Mouse (Mus musculus) CH12.LX (cell line): ENCODE measurements around the gene Prss16. TPM values are rescaled to one million over a fixed set of nuclear protein-coding genes. Genes with fewer than 3 reads are reported as not detected.

ENCODE experiments used
- DNase-seq: peaks from one replicate; pipeline ENCODE4 v3.0.0-alpha.2; 2013; ENCODE audit errors: extremely low read depth
- H3K27ac ChIP-seq: 2 replicates; pipeline ENCODE4 v1.5.1; 2012; ENCODE audit warnings: low read depth, mild to moderate bottlenecking, control low read depth, moderate library complexity; ENCODE audit not compliant: insufficient read depth
- H3K27me3 ChIP-seq: replicated peaks from 2 replicates; pipeline ENCODE3; 2012; ENCODE audit warnings: inconsistent platforms
- H3K36me3 ChIP-seq, 2 experiments: replicated peaks in 1 of 2; 2 replicates each; pipeline versions ENCODE3 to v1.6.1; 2012; ENCODE audit warnings: inconsistent platforms in 1 of 2, low read length in 1 of 2, mild to moderate bottlenecking in 1 of 2, mixed read lengths in 1 of 2, moderate library complexity in 1 of 2; ENCODE audit not compliant: control insufficient read depth in 1 of 2, insufficient read depth in 1 of 2
- H3K4me1 ChIP-seq, 2 experiments: 2 replicates each; pipeline ENCODE4 v1.6.1; 2012; ENCODE audit warnings: inconsistent platforms in 1 of 2, moderate library complexity in 1 of 2; ENCODE audit not compliant: insufficient read depth in 2 of 2, control insufficient read depth in 1 of 2
- H3K4me2 ChIP-seq: 2 replicates; pipeline ENCODE4 v1.6.1; 2012; ENCODE audit warnings: low read depth, mild to moderate bottlenecking, control low read depth; ENCODE audit not compliant: poor library complexity, insufficient read depth, severe bottlenecking
- H3K4me3 ChIP-seq, 3 experiments: fragments of 150-350 bp in 1 of 3; sonication (generic) in 1 of 3; replicated peaks in 1 of 3; 2 replicates each; pipeline versions ENCODE3 to v1.5.1; 2011 to 2012; ENCODE audit warnings: low read depth in 2 of 3, low read length in 2 of 3, mild to moderate bottlenecking in 2 of 3, moderate library complexity in 2 of 3, control low read depth in 1 of 3, improper control_type of control experiment in 1 of 3, inconsistent platforms in 1 of 3, mixed read lengths in 1 of 3; ENCODE audit not compliant: poor library complexity in 1 of 3
- H3K79me2 ChIP-seq: replicated peaks from 2 replicates; pipeline ENCODE4 v1.6.1; 2012; ENCODE audit warnings: mild to moderate bottlenecking, moderate library complexity; ENCODE audit not compliant: control insufficient read depth, poor library complexity, insufficient read depth, severe bottlenecking; ENCODE audit errors: extremely low read depth
- H3K9ac ChIP-seq: 2 replicates; pipeline ENCODE4 v1.6.1; 2012; ENCODE audit warnings: low read depth, mild to moderate bottlenecking, control low read depth, moderate library complexity; ENCODE audit not compliant: insufficient read depth
- H3K9me3 ChIP-seq: replicated peaks from 2 replicates; pipeline ENCODE3; 2012; ENCODE audit warnings: low read length, inconsistent platforms, mixed read lengths
- BHLHE40 ChIP-seq: IDR thresholded peaks from 2 replicates; pipeline ENCODE4 v1.6.1; 2011; ENCODE audit warnings: mild to moderate bottlenecking, low read depth, low read length, improper control_type of control experiment
- CHD1 ChIP-seq: IDR thresholded peaks from 2 replicates; pipeline ENCODE4 v1.6.1; 2012; ENCODE audit warnings: low read depth, low read length, improper control_type of control experiment, inconsistent platforms
- CHD2 ChIP-seq: IDR thresholded peaks from 2 replicates; pipeline ENCODE4 v1.6.1; 2011; ENCODE audit warnings: low read length, improper control_type of control experiment
- CTCF ChIP-seq, 2 experiments: IDR thresholded peaks in 1 of 2; conservative IDR thresholded peaks in 1 of 2; 2 replicates each; pipeline ENCODE4 v1.5.1; 2011 to 2012; ENCODE audit warnings: low read depth in 2 of 2, low read length in 2 of 2, improper control_type of control experiment in 1 of 2, inconsistent platforms in 1 of 2, mild to moderate bottlenecking in 1 of 2, moderate library complexity in 1 of 2
- E2F4 ChIP-seq: IDR thresholded peaks from 2 replicates; pipeline ENCODE4 v1.6.1; 2011; ENCODE audit warnings: low read depth, low read length, improper control_type of control experiment; ENCODE audit not compliant: insufficient replicate concordance
- ELF1 ChIP-seq: IDR thresholded peaks from 2 replicates; pipeline ENCODE4 v1.6.1; 2014; ENCODE audit warnings: low read depth, mild to moderate bottlenecking, inconsistent platforms, low read length, improper control_type of control experiment
- EP300 ChIP-seq: IDR thresholded peaks from 2 replicates; pipeline ENCODE4 v1.6.1; 2011; ENCODE audit warnings: low read length, improper control_type of control experiment
- ETS1 ChIP-seq: conservative IDR thresholded peaks from 2 replicates; pipeline ENCODE4 v1.6.1; 2012; ENCODE audit warnings: low read depth, mild to moderate bottlenecking, inconsistent platforms, low read length, improper control_type of control experiment, moderate library complexity
- GABPA ChIP-seq: IDR thresholded peaks from 2 replicates; pipeline ENCODE4 v1.6.1; 2012; ENCODE audit warnings: low read depth, low read length, improper control_type of control experiment, inconsistent platforms; ENCODE audit not compliant: insufficient replicate concordance
- HCFC1 ChIP-seq: IDR thresholded peaks from 2 replicates; pipeline ENCODE4 v1.6.1; 2012; ENCODE audit warnings: low read depth, mild to moderate bottlenecking, inconsistent platforms, low read length, improper control_type of control experiment
- IRF4 ChIP-seq: IDR thresholded peaks from 2 replicates; pipeline ENCODE4 v1.6.1; 2014; ENCODE audit warnings: low read depth, mild to moderate bottlenecking, inconsistent platforms, low read length, improper control_type of control experiment
- JUN ChIP-seq: IDR thresholded peaks from 2 replicates; pipeline ENCODE4 v1.6.1; 2011; ENCODE audit warnings: low read depth, mild to moderate bottlenecking, low read length, improper control_type of control experiment, moderate library complexity; ENCODE audit not compliant: insufficient read depth
- JUND ChIP-seq: conservative IDR thresholded peaks from 2 replicates; pipeline ENCODE4 v1.6.1; 2011; ENCODE audit warnings: low read depth, low read length, improper control_type of control experiment
- KAT2A ChIP-seq: IDR thresholded peaks from 2 replicates; pipeline ENCODE4 v1.6.1; 2012; ENCODE audit warnings: low read length, improper control_type of control experiment, inconsistent platforms; ENCODE audit not compliant: insufficient replicate concordance
- MAFK ChIP-seq: IDR thresholded peaks from 2 replicates; pipeline ENCODE4 v1.6.1; 2011; ENCODE audit warnings: low read length, improper control_type of control experiment; ENCODE audit not compliant: insufficient replicate concordance
- MAX ChIP-seq: IDR thresholded peaks from 2 replicates; pipeline ENCODE4 v1.6.1; 2011; ENCODE audit warnings: low read length, improper control_type of control experiment
- MAZ ChIP-seq: IDR thresholded peaks from 2 replicates; pipeline ENCODE4 v1.6.1; 2012; ENCODE audit warnings: low read depth, mild to moderate bottlenecking, inconsistent platforms, low read length, improper control_type of control experiment, moderate library complexity
- MEF2A ChIP-seq: IDR thresholded peaks from 2 replicates; pipeline ENCODE4 v1.6.1; 2014; ENCODE audit warnings: low read depth, mild to moderate bottlenecking, inconsistent platforms, low read length, improper control_type of control experiment, borderline replicate concordance
- MXI1 ChIP-seq: IDR thresholded peaks from 2 replicates; pipeline ENCODE4 v1.6.1; 2011; ENCODE audit warnings: mild to moderate bottlenecking, low read depth, low read length, improper control_type of control experiment
- MYC ChIP-seq: IDR thresholded peaks from 2 replicates; pipeline ENCODE4 v1.6.1; 2011; ENCODE audit warnings: low read depth, mild to moderate bottlenecking, improper control_type of control experiment, low read length
- NELFE ChIP-seq: IDR thresholded peaks from 2 replicates; pipeline ENCODE4 v1.6.1; 2011; ENCODE audit warnings: low read depth, low read length, improper control_type of control experiment
- NRF1 ChIP-seq: IDR thresholded peaks from 2 replicates; pipeline ENCODE4 v1.6.1; 2014; ENCODE audit warnings: low read depth, mild to moderate bottlenecking, inconsistent platforms, low read length, improper control_type of control experiment, moderate library complexity
- PAX5 ChIP-seq: IDR thresholded peaks from 2 replicates; pipeline ENCODE4 v1.6.1; 2012; ENCODE audit warnings: low read length, inconsistent platforms, mixed read lengths
- POLR2A ChIP-seq: IDR thresholded peaks from 2 replicates; pipeline ENCODE4 v1.6.1; 2011; ENCODE audit warnings: low read depth, mild to moderate bottlenecking, improper control_type of control experiment, low read length
- POLR2AphosphoS2 ChIP-seq: IDR thresholded peaks from 2 replicates; pipeline ENCODE4 v1.6.1; 2011; ENCODE audit warnings: low read depth, low read length, improper control_type of control experiment
- RAD21 ChIP-seq: IDR thresholded peaks from 2 replicates; pipeline ENCODE4 v1.6.1; 2011; ENCODE audit warnings: low read depth, mild to moderate bottlenecking, low read length, improper control_type of control experiment, moderate library complexity
- SIN3A ChIP-seq: IDR thresholded peaks from 2 replicates; pipeline ENCODE4 v1.6.1; 2012; ENCODE audit warnings: low read length, improper control_type of control experiment, inconsistent platforms
- SMC3 ChIP-seq: IDR thresholded peaks from 2 replicates; pipeline ENCODE4 v1.6.1; 2011; ENCODE audit warnings: low read depth, low read length, improper control_type of control experiment
- TBP ChIP-seq: conservative IDR thresholded peaks from 2 replicates; pipeline ENCODE4 v1.6.1; 2011; ENCODE audit warnings: low read depth, low read length, improper control_type of control experiment
- TCF12 ChIP-seq: IDR thresholded peaks from 2 replicates; pipeline ENCODE4 v1.6.1; 2014; ENCODE audit warnings: low read depth, mild to moderate bottlenecking, inconsistent platforms, low read length, improper control_type of control experiment
- UBTF ChIP-seq: IDR thresholded peaks from 2 replicates; pipeline ENCODE4 v1.6.1; 2012; ENCODE audit warnings: low read depth, mild to moderate bottlenecking, inconsistent platforms, low read length, improper control_type of control experiment, moderate library complexity
- USF1 ChIP-seq: IDR thresholded peaks from 2 replicates; pipeline ENCODE4 v1.6.1; 2014; ENCODE audit warnings: low read depth, mild to moderate bottlenecking, inconsistent platforms, low read length, improper control_type of control experiment
- USF2 ChIP-seq: conservative IDR thresholded peaks from 2 replicates; pipeline ENCODE4 v1.6.1; 2011; ENCODE audit warnings: low read depth, low read length, improper control_type of control experiment
- ZC3H11A ChIP-seq: IDR thresholded peaks from 2 replicates; pipeline ENCODE4 v1.6.1; 2012; ENCODE audit warnings: low read depth, mild to moderate bottlenecking, inconsistent platforms, low read length, improper control_type of control experiment
- ZKSCAN1 ChIP-seq: IDR thresholded peaks from 2 replicates; pipeline ENCODE4 v1.6.1; 2012; ENCODE audit warnings: low read depth, inconsistent platforms, low read length, improper control_type of control experiment, borderline replicate concordance
- ZMIZ1 ChIP-seq: IDR thresholded peaks from 2 replicates; pipeline ENCODE4 v1.6.1; 2012; ENCODE audit warnings: low read depth, mild to moderate bottlenecking, inconsistent platforms, low read length, improper control_type of control experiment
- ZNF384 ChIP-seq: IDR thresholded peaks from 2 replicates; pipeline ENCODE4 v1.6.1; 2012; ENCODE audit warnings: low read depth, low read length, improper control_type of control experiment, inconsistent platforms
- dilution Hi-C: fragments of 300-500 bp; cut with MboI; formaldehyde crosslinking; loops from 2 replicates; pipeline ENCODE4 v1.14.3; 2020; ENCODE audit warnings: low sequenced_read_pairs; ENCODE audit not compliant: extremely low pct_unique_long_range_greater_than_20kb, extremely low pct_ligation_motif_present
- in situ Hi-C: fragments of 300-500 bp; cut with MboI; formaldehyde crosslinking; loops from 3 replicates; pipeline ENCODE4 v1.14.3; 2019; ENCODE audit warnings: low sequenced_read_pairs, low pct_ligation_motif_present, low pct_unique_long_range_greater_than_20kb, mixed read lengths
- polyA plus RNA-seq: library from polyadenylated mRNA; unstranded; fragments of >175 nt; gene quantifications from 2 replicates; pipeline ENCODE4 v1.2.1, GENCODE M21; 2012; ENCODE audit warnings: low read depth; ENCODE audit not compliant: insufficient read length
- total RNA-seq, 2 experiments: library from RNA; depleted of rRNA; stranded (reverse); fragments of 300-350 nt in 1 of 2; fragments of >200 nt in 1 of 2; gene quantifications; 2 replicates each; pipeline ENCODE4 v1.2.3; 2012 to 2014

Prss16 gene
- total and polyA plus RNA-seq, 3 experiments = 0.36 to 1.4 (median 0.47) TPM

DNA sequence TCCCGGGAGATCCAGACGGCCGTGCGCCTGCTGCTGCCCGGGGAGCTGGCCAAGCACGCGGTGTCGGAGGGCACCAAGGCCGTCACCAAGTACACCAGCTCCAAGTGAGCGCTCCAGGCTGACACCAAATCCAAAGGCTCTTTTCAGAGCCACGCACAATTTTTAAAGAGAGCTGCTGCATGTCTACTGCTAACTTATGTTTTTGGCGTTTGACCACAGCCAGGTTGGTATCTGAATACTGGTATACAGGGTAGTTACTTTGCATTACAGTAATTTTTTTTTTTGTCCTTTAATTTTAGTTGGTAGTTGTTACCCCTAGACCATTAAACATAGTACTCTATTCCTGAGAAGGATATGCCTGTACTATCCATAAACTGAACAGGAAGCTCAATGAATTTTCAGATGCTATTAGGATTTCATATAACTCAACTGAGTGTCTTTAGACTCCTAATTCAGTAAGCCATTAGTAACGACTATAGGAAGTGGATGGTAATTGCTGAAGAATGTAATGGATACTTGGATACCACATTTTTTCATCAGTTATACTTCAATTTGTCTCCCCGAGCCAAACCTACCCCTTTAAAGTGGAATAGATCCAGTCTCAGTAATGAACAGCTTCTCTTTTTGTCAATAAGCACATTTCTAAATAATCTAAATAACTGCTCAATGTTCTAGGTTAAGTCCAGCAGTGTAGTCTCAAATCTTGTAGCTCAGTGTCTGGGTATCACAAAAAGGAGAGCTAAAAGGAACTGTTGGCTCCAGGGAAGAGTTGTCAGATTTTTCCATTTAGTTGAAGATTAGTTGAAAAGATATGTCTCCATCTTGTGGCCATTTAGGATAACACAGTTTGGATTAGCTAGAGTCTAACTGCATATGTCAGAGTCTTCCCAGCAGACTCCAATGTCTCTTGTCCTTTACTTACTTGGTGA lies 34.2 kb upstream of the Prss16 start:
- H3K79me2 ChIP-seq = no peaks in the 10 kb centered on the region
- no peaks in the 10 kb centered on the region for H3K27me3 ChIP-seq
- H3K4me2 ChIP-seq = peak overlapping the region; percentile 67; the same call in 1 of the 2 replicates
- peak overlapping the region; percentile 75 for H3K27ac ChIP-seq
- in situ Hi-C loops (loop anchor here (10.0 to 25.0 kb wide), 2 partner anchors 1381 to 1719 kb away; partner anchors contain the start of genes Abt1, Hist1h1a, Hist1h2ab and Hist1h3a), dilution Hi-C loops (no loop called here)
- peaks cover 0 to 49% of the 10 kb centered on the region in 2 experiments; a peak in 2 of 4 replicates for H3K4me1 ChIP-seq
- H3K36me3 ChIP-seq = no peaks in the 10 kb centered on the region
- H3K9ac ChIP-seq = peak overlapping the region; percentile 63
- peak overlapping the region; percentile 14 to 35 (median 17) for H3K4me3 ChIP-seq
- no peaks in the 10 kb centered on the region for H3K9me3 ChIP-seq
- peak; percentile 82 for DNase-seq
- TF ChIP-seq E2F4 (no peak), CHD1 (peak; percentile 53), ELF1 (no peak), MYC (no peak), CTCF (conservative IDR thresholded peaks at IDR 0.05 in 1 of 2, IDR thresholded peaks at IDR 0.05 in 1 of 2; ENCODE audit: low read depth in 2 of 2, low read length in 2 of 2) (peak; percentile 27 to 67; a peak in 3 of 4 replicates), SIN3A (peak; percentile 62; the same call in 1 of the 2 replicates), HCFC1 (0 out of 2 replicates have a peak, but pooled peaks have one; percentile 6), POLR2A (peak; percentile 84), NRF1 (no peak), ZKSCAN1 (no peak), BHLHE40 (no peak), IRF4 (no peak), PAX5 (no peak), MAZ (no peak), POLR2AphosphoS2 (peak; percentile 99), USF2 (no peak; the same call in 1 of the 2 replicates), TCF12 (no peak), JUND (peak; percentile 32; the same call in 1 of the 2 replicates), JUN (0 out of 2 replicates have a peak, but pooled peaks have one; percentile 1), KAT2A (no peak), TBP (no peak), CHD2 (peak; percentile 38; the same call in 1 of the 2 replicates), UBTF (peak; percentile 93; the same call in 1 of the 2 replicates), EP300 (no peak), USF1 (no peak), ZNF384 (peak; percentile 42; the same call in 1 of the 2 replicates), MAX (no peak), MXI1 (0 out of 2 replicates have a peak, but pooled peaks have one; percentile 43), ZC3H11A (no peak), SMC3 (peak; percentile 41), ETS1 (no peak), NELFE (peak; percentile 89; the same call in 1 of the 2 replicates), MEF2A (no peak), RAD21 (no peak), GABPA (no peak), MAFK (no peak), ZMIZ1 (peak; percentile 98)
